Mouse (Mus musculus) gastrocnemius, postnatal 14 days (tissue): ENCODE measurements around the gene Rtl10. TPM values are rescaled to one million over a fixed set of nuclear protein-coding genes. Genes with fewer than 3 reads are reported as not detected.
"Not testable (repeated sequence)": the region's sequence is repeated elsewhere in the genome, so short reads cannot be mapped to it uniquely, and the experiment has no call there.

ENCODE experiments used
- DNase-seq: peaks from one replicate; pipeline ENCODE4 v3.0.0; 2021; ENCODE audit warnings: mixed read lengths
- intact Hi-C: fragments of 180-260 bp; cut with DNase I; formaldehyde crosslinking; loops from one replicate; pipeline ENCODE4 v1.15.1; 2025; ENCODE audit warnings: low total_unique reads
- total RNA-seq, 2 experiments: library from RNA; stranded (reverse); gene quantifications; 2 replicates each; pipeline ENCODE4 v1.2.3; 2021

The Rtl10 gene
- total RNA-seq, 2 experiments from 2014 or later, result 2.6 to 5.3 TPM

DNA sequence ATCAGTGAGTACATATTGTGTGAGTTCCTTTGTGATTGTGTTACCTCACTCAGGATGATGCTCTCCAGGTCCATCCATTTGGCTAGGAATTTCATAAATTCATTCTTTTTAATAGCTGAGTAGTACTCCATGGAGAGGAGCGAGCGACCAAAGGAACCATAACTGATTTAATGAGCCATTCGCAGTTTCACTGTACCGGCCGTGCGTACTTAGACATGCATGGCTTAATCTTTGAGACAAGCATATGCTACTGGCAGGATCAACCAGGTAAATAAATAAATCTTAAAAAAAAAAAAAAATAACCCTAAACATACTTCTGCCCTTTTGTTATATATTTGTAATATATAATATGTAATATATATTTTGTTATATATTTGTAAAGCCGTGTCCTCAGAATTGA is 34.4 kb downstream of the Rtl10 start:
- intact Hi-C loops, DNase-seq: not testable (repeated sequence)

DNA sequence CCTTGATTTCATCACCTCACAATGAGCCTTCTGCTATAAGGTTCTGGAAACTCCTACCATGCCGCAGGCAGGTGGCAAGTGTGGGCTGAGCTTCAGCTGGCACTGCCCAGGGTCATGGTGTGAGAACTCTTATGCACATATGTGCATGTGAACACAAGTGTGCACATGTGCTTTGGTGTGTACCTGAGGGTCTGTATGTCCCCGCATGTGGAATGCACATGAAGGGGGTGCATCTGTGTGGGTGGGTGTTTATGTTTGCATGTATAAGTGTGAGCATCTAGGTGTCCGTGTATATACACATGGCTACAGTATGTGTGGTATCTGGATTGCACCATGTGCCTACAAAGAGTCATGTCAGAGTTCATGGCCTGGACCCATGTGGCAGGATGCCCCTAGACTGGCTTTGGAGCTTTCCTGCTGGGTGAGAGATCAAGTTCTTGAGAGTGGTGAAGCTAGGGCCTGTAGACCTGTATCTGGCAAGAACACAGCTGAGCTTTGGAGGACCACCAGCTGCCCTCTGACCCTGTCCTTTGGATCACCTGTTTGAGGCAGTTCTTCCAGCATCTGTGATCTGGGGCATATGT is 38.8 kb downstream of the Rtl10 start:
- intact Hi-C loops, result no loop called here
- no peak for DNase-seq

- DNase-seq, result no peak
- intact Hi-C loops, result no loop called here
Measured at GRCm38 (mm10) chr16:18539281-18539680, 40.6 kb downstream of the Rtl10 start.

DNA sequence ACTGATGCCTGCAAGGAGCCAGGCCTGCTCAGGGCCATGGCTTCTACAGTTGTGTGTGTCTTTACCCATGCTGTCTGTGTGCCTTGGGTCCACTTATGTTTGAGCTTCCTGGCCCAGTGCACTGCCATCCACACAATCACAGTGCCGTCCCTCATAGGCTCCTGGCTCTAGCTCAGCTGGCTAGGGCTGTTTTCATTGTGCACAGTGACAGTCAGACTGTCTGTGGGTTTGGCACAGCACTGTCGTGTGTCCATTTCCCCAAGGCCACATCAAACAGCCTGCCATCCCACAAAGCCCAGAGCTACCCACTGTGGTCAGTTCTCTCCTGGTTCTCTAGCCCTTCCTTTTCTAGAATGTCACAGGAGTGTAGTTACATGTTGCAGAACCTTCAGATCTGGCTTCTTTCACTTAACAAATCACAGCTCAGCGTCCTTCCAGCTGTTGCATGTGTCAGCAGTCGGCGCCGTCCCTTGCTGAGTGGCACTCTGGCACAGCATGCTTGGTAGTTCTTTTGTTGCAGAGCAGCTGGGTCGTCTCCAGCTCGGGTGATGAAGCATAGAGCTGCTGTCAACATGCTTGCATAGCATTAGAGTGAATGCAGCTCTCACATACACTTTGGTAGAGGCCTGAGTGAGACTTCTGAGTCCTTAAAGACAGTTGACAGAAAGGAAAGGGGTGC is 44.6 kb downstream of the Rtl10 start:
- DNase-seq, result peak; percentile 27
- intact Hi-C loops, result no loop called here

- intact Hi-C loops, result no loop called here
- DNase-seq, result no peak
Measured at GRCm38 (mm10) chr16:18547891-18548290, 49.2 kb downstream of the Rtl10 start.

Other genes starting within 250 kb of the Rtl10 start
- not detected for gene Gm49776, start 240.6 kb upstream of the Rtl10 start, total RNA-seq
- gene Dgcr8, start 209.7 kb upstream of the Rtl10 start, total RNA-seq, result 10 to 100 TPM; 13.9 to 16.3 TPM
- gene Tango2, start 150.8 kb upstream of the Rtl10 start, total RNA-seq, result 10 to 100 TPM; 12.1 to 22.7 TPM
- 10 to 100 TPM; 12.5 to 19.8 TPM for gene Arvcf, start 150.7 kb upstream of the Rtl10 start, total RNA-seq
- 10 to 100 TPM; 13.4 to 14.4 TPM for gene Txnrd2, start 72.5 kb upstream of the Rtl10 start, total RNA-seq
- 10 to 100 TPM; 40.7 to 43.1 TPM for gene Comt, start 72.0 kb upstream of the Rtl10 start, total RNA-seq
- gene Gnb1l, start 188 bp upstream of the Rtl10 start, total RNA-seq, result 1 to 10 TPM; 2.7 to 3.1 TPM
- 1 to 10 TPM in 1 of 2 experiments, under 1 TPM in 1; 0.78 to 3.1 TPM for gene Tbx1, start 91.8 kb downstream of the Rtl10 start, total RNA-seq
- gene Gp1bb, start 123.5 kb downstream of the Rtl10 start, total RNA-seq, result not detected
- gene Gm49601, start 127.5 kb downstream of the Rtl10 start, total RNA-seq, result 1 to 10 TPM; 1.0 to 1.7 TPM
- gene Sept5, start 131.1 kb downstream of the Rtl10 start, total RNA-seq, result 1 to 10 TPM; 6.0 to 8.4 TPM